Mouse (Mus musculus) embryonic fibroblast, embryonic 13.5 days (primary cell): ENCODE results near the gene Mknk2. TPM values are rescaled to one million over a fixed set of nuclear protein-coding genes. Genes with fewer than 3 reads are reported as not detected.

Source experiments
- H3K27ac ChIP-seq: 2 replicates; pipeline ENCODE4 v1.5.1; 2012; ENCODE audit warnings: low read length, control low read depth, inconsistent platforms; ENCODE audit not compliant: insufficient read depth
- H3K4me1 ChIP-seq: 2 replicates; pipeline ENCODE4 v1.6.1; 2011; ENCODE audit warnings: low read length; ENCODE audit not compliant: control insufficient read depth, insufficient read depth
- H3K4me3 ChIP-seq: 2 replicates; pipeline ENCODE4 v1.5.1; 2011; ENCODE audit warnings: mild to moderate bottlenecking, control low read depth, low read length; ENCODE audit not compliant: insufficient read depth
- CTCF ChIP-seq: IDR thresholded peaks from 2 replicates; pipeline ENCODE4 v1.5.1; 2011; ENCODE audit warnings: mild to moderate bottlenecking, control low read depth, low read length, moderate library complexity, borderline replicate concordance; ENCODE audit not compliant: insufficient read depth
- POLR2A ChIP-seq: IDR thresholded peaks from 2 replicates; pipeline ENCODE4 v1.6.1; 2011; ENCODE audit warnings: low read depth, mild to moderate bottlenecking, control low read depth, low read length, moderate library complexity
- polyA plus RNA-seq: library from polyadenylated mRNA; stranded (reverse); fragments of >200 nt; gene quantifications from 2 replicates; pipeline ENCODE4 v1.2.4, GENCODE M21; 2011; ENCODE audit warnings: low read depth; ENCODE audit not compliant: missing spikeins, insufficient read length

The Mknk2 gene
- polyA plus RNA-seq, 1 experiment: 39.8 TPM

GRCm38 (mm10) chr10:80700732-80701131 is 22.8 kb upstream of the Mknk2 start:
- TF ChIP-seq POLR2A (no peak), CTCF (no peak)
- peak overlapping the region; percentile 57 for H3K27ac ChIP-seq
- peak overlapping the region; percentile 90 for H3K4me3 ChIP-seq
- peaks cover 3% of the 10 kb centered on the region; the same call in 1 of the 2 replicates for H3K4me1 ChIP-seq

GRCm38 (mm10) chr10:80700038-80700504 is 22.2 kb upstream of the Mknk2 start:
- H3K27ac ChIP-seq: no peak overlapping the region
- H3K4me1 ChIP-seq: peaks cover 3% of the 10 kb centered on the region; the same call in 1 of the 2 replicates
- H3K4me3 ChIP-seq: peak overlapping the region; percentile 90
- no peak for TF ChIP-seq CTCF
- TF ChIP-seq POLR2A: no peak

DNA sequence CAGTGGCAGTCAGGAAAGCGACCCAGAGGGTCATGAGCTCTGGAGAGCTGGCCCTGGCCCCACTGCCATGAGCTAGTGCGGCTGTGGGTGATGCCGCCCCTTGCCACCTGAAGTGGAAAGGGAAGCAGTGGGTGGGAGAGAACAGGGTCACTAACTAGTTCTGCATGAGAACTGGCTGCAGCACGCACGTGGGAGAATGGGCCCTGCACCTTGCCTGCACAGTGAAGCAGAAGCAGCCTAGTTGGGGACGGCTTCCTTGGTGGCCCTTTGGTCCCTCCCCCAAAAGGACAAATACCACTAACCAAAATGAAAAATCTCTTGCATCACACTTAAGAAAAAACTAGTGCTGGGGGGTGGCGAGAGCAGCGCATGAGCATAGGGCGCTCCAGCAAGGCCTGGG is 20.7 kb upstream of the Mknk2 start:
- Histone ChIP-seq H3K4me1 (peaks cover 3% of the 10 kb centered on the region; the same call in 1 of the 2 replicates), H3K4me3 (no peak overlapping the region), H3K27ac (no peak overlapping the region)
- TF ChIP-seq CTCF (no peak), POLR2A (no peak)

DNA sequence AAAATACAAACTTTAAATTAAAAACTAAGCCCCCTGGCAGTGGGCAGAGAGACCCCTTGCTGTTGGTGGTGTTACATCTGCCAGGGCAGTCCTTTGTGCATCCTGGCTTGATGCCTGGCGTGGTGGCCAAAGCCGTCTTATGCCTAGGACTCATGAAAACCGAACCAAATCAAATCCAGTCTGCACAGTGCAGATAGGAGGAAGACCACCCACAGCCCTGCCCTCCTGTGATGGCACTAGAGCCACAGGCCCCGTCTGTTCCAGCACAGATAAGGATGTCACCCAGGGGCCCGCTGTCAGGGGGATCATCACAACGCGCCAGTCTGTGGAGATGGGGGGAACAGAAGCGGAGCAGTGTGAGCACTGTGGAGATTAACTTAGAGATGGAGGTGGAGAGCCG is 19.9 kb upstream of the Mknk2 start:
- peaks cover 3% of the 10 kb centered on the region; the same call in 1 of the 2 replicates for H3K4me1 ChIP-seq
- no peak overlapping the region for H3K27ac ChIP-seq
- TF ChIP-seq POLR2A (no peak), CTCF (no peak)
- H3K4me3 ChIP-seq: no peak overlapping the region

- peaks cover 3% of the 10 kb centered on the region; the same call in 1 of the 2 replicates for H3K4me1 ChIP-seq
- TF ChIP-seq CTCF (no peak), POLR2A (no peak)
- no peak overlapping the region for H3K27ac ChIP-seq
- H3K4me3 ChIP-seq: no peak overlapping the region
Observed at GRCm38 (mm10) chr10:80697393-80697787, 19.5 kb upstream of the Mknk2 start.

DNA sequence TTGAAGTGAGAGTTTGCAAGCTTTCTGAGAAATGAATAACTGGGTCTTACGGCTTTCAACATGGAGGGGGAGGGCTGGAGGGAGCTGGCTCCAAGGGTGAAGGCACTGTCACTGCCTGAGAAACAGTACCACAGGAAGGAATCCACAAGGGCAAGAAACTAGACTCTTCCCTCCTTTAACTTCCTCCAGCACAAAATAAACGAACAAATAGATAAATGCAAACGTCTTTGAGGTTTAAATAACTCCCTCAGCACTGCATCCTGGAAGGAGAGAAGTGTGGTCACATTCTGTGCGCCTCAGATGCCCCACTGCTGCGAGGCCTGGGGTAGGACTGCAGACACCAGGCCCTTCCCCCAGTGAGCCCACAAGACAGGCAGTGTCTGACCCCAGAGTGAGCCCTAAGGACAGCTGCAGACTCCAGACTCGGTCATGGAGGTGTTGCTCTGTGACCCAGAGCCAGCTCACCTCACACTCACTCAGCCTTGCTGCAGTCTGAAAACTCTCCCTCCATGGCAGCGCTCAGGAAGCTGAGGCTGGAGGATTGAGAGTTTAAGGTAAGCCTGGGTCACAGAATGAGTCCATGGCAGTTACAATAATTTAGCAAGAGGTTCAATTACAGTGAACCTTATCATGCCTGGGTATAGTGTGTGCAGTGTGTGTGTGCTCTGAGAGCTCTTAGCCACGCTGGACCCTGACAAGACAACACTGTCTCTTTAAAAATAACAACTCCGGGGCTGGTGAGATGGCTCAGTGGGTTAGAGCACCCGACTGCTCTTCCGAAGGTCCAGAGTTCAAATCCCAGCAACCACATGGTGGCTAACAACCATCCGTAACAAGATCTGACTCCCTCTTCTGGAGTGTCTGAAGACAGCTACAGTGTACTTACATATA is 18.8 kb upstream of the Mknk2 start:
- TF ChIP-seq CTCF (no peak), POLR2A (no peak)
- H3K4me3 ChIP-seq: no peak overlapping the region
- no peak overlapping the region for H3K27ac ChIP-seq
- H3K4me1 ChIP-seq: peaks cover 3% of the 10 kb centered on the region; the same call in 1 of the 2 replicates

DNA sequence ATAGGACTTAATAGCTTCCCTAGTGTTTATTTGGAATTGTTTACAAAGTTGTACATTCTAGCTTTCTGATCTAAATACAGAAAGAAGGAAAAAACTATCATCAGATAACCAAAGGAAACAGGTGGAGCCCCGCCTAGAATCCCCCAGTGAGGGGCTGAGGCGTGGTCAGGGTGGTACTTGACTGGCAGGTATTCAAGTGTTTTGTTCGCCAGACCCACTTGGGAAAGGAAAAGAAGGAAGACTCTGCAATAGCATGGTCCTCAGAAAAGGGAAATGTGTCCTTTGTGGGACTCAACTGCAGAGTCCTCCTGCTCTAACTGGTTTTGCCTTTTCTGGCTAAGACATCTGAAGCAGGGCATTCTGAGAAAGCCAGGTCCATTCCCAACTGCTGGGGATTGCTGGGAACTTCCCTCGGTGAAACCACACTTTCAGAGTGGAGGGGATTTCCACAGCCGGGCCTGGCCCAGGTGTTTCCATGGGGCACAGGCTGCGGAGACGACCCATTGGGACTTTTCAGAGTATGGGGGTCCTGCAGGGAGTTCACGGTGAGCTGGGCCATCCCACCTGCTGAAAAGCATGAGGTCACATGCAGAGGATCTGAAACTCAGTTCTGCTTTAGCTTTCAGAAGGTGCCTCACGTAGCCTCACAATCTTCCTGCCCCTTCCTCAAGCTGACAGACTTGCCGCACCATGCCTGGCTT is 18.0 kb upstream of the Mknk2 start:
- TF ChIP-seq POLR2A: no peak
- TF ChIP-seq CTCF: no peak
- Histone ChIP-seq H3K27ac (no peak overlapping the region), H3K4me3 (no peak overlapping the region), H3K4me1 (peaks cover 3% of the 10 kb centered on the region; the same call in 1 of the 2 replicates)

DNA sequence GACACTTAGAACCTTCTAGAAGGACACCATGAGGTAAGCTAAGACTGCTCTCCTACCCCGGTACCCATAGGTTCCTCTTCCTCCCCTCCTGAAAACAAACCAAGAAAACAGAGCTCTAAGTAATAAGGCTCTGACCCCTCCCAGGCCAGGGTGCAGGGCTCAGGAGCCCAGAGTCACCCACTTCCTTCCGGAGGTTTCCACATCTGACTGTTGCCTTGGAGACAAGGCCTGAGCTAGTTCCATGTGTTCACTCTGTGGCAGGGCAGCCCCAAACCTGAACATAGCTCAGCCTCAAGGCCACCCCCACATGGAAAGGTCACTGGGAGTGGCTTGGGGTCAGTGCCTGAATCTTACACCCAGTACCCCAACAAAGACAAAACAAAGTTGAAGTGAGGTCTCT is 17.3 kb upstream of the Mknk2 start:
- Histone ChIP-seq H3K4me1 (peaks cover 3% of the 10 kb centered on the region; the same call in 1 of the 2 replicates), H3K27ac (no peak overlapping the region), H3K4me3 (no peak overlapping the region)
- TF ChIP-seq POLR2A (no peak), CTCF (no peak)

- Histone ChIP-seq H3K4me1 (no peaks in the 10 kb centered on the region), H3K27ac (no peak overlapping the region)
- TF ChIP-seq POLR2A: no peak
- no peak for TF ChIP-seq CTCF
Observed at GRCm38 (mm10) chr10:80694159-80694938, 16.4 kb upstream of the Mknk2 start.

GRCm38 (mm10) chr10:80693401-80694045 is 15.6 kb upstream of the Mknk2 start:
- no peak overlapping the region for H3K4me3 ChIP-seq
- H3K27ac ChIP-seq: no peak overlapping the region
- H3K4me1 ChIP-seq: no peaks in the 10 kb centered on the region
- no peak for TF ChIP-seq POLR2A
- TF ChIP-seq CTCF: no peak

More at GRCm38 (mm10) chr10:80694159-80694938, 16.4 kb upstream of the Mknk2 start:
- no peak overlapping the region for H3K4me3 ChIP-seq
